Mouse (Mus musculus): ENCODE results near the gene Atp6v0c.

- no peak for TF ChIP-seq CTCF (IDR thresholded peaks at IDR 0.05; ENCODE audit: low read depth)
- no peak for TF ChIP-seq EP300 (IDR thresholded peaks at IDR 0.05; ENCODE audit: low read depth)
Measured at GRCm38 (mm10) chr17:24192848-24193247, 23.3 kb upstream of the Atp6v0c start.
